In genomic region chr1:163599926-163600890, GRCm38 (mm10) we compare ENCODE assay signal across 17 mouse cellular contexts.
DNase-seq lines count a peak whose midpoint lies in the region; ATAC-seq and TF ChIP-seq lines count a peak whose summit lies in the region.
"Had no signal": no experiment of that assay in that cellular context is flagged by ENCODE, and none has a peak within 500 bp of the region (broad histone marks: within the 10 kb centered on the region; RNA-seq: fewer than 3 reads in every experiment).

No protein-coding gene starts in this region.

- no peak overlapping the region for H3K9ac ChIP-seq in forebrain, embryonic 15.5 days (replicated peaks)
- H3K9ac ChIP-seq in forebrain, embryonic 13.5 days = no peak overlapping the region
- no peak overlapping the region for H3K9ac ChIP-seq in lung, embryonic 14.5 days
- H3K9ac ChIP-seq in embryonic facial prominence, embryonic 14.5 days (ENCODE audit: low read depth, low read length) = no peak overlapping the region
- H3K9ac ChIP-seq in limb, embryonic 14.5 days (ENCODE audit: low read depth, low read length, severe bottlenecking) = no peak overlapping the region
- H3K9ac ChIP-seq: hindbrain, embryonic 12.5 days; intestine, embryonic 15.5 days; liver, embryonic 13.5 days had no signal

- no peaks in the 10 kb centered on the region for H3K27me3 ChIP-seq in forebrain, embryonic 15.5 days
- H3K27me3 ChIP-seq in forebrain, embryonic 13.5 days = no peaks in the 10 kb centered on the region
- H3K27me3 ChIP-seq in lung, embryonic 14.5 days (ENCODE audit: insufficient read depth, low read length) = no peaks in the 10 kb centered on the region
- no peaks in the 10 kb centered on the region for H3K27me3 ChIP-seq in embryonic facial prominence, embryonic 14.5 days (replicated peaks; ENCODE audit: control insufficient read depth, insufficient read depth, low read length)
- no peaks in the 10 kb centered on the region for H3K27me3 ChIP-seq in limb, embryonic 14.5 days (ENCODE audit: control insufficient read depth, insufficient read depth, low read length)
- H3K27me3 ChIP-seq: hindbrain, embryonic 12.5 days; intestine, embryonic 15.5 days; liver, embryonic 13.5 days had no signal

- no peaks in the 10 kb centered on the region for H3K9me3 ChIP-seq in forebrain, embryonic 15.5 days
- H3K9me3 ChIP-seq in forebrain, embryonic 13.5 days (replicated peaks) = no peaks in the 10 kb centered on the region
- H3K9me3 ChIP-seq in lung, embryonic 14.5 days (ENCODE audit: low read depth, low read length) = no peaks in the 10 kb centered on the region
- no peaks in the 10 kb centered on the region for H3K9me3 ChIP-seq in embryonic facial prominence, embryonic 14.5 days (ENCODE audit: control insufficient read depth, low read length)
- H3K9me3 ChIP-seq in limb, embryonic 14.5 days (ENCODE audit: control insufficient read depth, low read length) = no peaks in the 10 kb centered on the region
- H3K9me3 ChIP-seq: heart, embryonic 10.5 days; hindbrain, embryonic 12.5 days; intestine, embryonic 15.5 days; liver, embryonic 13.5 days had no signal

- 65% methylated on average over 7 of the region's 7 CpGs for WGBS in forebrain, embryonic 15.5 days
- WGBS in forebrain, embryonic 13.5 days = 77% methylated on average over 7 of the region's 7 CpGs
- 44% methylated on average over 7 of the region's 7 CpGs for WGBS in lung, embryonic 14.5 days
- 38% methylated on average over 7 of the region's 7 CpGs for WGBS in embryonic facial prominence, embryonic 14.5 days
- WGBS in limb, embryonic 14.5 days = 30% methylated on average over 7 of the region's 7 CpGs

- no peak overlapping the region for H3K27ac ChIP-seq in forebrain, embryonic 15.5 days (replicated peaks)
- no peak overlapping the region for H3K27ac ChIP-seq in forebrain, embryonic 13.5 days
- H3K27ac ChIP-seq in lung, embryonic 14.5 days (ENCODE audit: low read depth) = no peak overlapping the region
- peak overlapping the region; percentile 42 for H3K27ac ChIP-seq in embryonic facial prominence, embryonic 14.5 days (replicated peaks; ENCODE audit: low read depth, low read length)
- peak overlapping the region; percentile 26; the same call in 1 of the 2 replicates for H3K27ac ChIP-seq in limb, embryonic 14.5 days (replicated peaks; ENCODE audit: low read depth, low read length)
- H3K27ac ChIP-seq: heart, embryonic 10.5 days; hindbrain, embryonic 12.5 days; intestine, embryonic 15.5 days; liver, embryonic 13.5 days had no signal

- H3K36me3 ChIP-seq in forebrain, embryonic 15.5 days = no peaks in the 10 kb centered on the region
- no peaks in the 10 kb centered on the region for H3K36me3 ChIP-seq in forebrain, embryonic 13.5 days (ENCODE audit: poor library complexity, severe bottlenecking)
- H3K36me3 ChIP-seq in lung, embryonic 14.5 days (ENCODE audit: insufficient read depth) = no peaks in the 10 kb centered on the region
- no peaks in the 10 kb centered on the region for H3K36me3 ChIP-seq in embryonic facial prominence, embryonic 14.5 days (ENCODE audit: control insufficient read depth, insufficient read depth, low read length)
- no peaks in the 10 kb centered on the region for H3K36me3 ChIP-seq in limb, embryonic 14.5 days (ENCODE audit: control insufficient read depth, insufficient read depth, low read length)
- H3K36me3 ChIP-seq: heart, embryonic 10.5 days; hindbrain, embryonic 12.5 days; intestine, embryonic 15.5 days; liver, embryonic 13.5 days had no signal

- no peak overlapping the region for H3K4me3 ChIP-seq in forebrain, embryonic 15.5 days
- H3K4me3 ChIP-seq in forebrain, embryonic 13.5 days = no peak overlapping the region
- no peak overlapping the region for H3K4me3 ChIP-seq in lung, embryonic 14.5 days (ENCODE audit: low read depth, low read length)
- no peak overlapping the region for H3K4me3 ChIP-seq in embryonic facial prominence, embryonic 14.5 days (ENCODE audit: low read depth, low read length)
- H3K4me3 ChIP-seq in limb, embryonic 14.5 days (replicated peaks; ENCODE audit: low read length) = no peak overlapping the region
- H3K4me3 ChIP-seq: heart, embryonic 10.5 days; hindbrain, embryonic 12.5 days; intestine, embryonic 15.5 days; liver, embryonic 13.5 days had no signal

- no peak for TF ChIP-seq POLR2A in limb, embryonic 14.5 days (IDR thresholded peaks at IDR 0.05; ENCODE audit: borderline replicate concordance, extremely low read depth, insufficient read depth, insufficient read length)

- no peaks in the 10 kb centered on the region for H3K4me1 ChIP-seq in forebrain, embryonic 15.5 days
- H3K4me1 ChIP-seq in forebrain, embryonic 13.5 days = no peaks in the 10 kb centered on the region
- H3K4me1 ChIP-seq in lung, embryonic 14.5 days (ENCODE audit: insufficient read depth) = no peaks in the 10 kb centered on the region
- peaks cover 12% of the 10 kb centered on the region; the same call in 1 of the 2 replicates for H3K4me1 ChIP-seq in embryonic facial prominence, embryonic 14.5 days (ENCODE audit: control insufficient read depth, insufficient read depth, low read length)
- peaks cover 14% of the 10 kb centered on the region for H3K4me1 ChIP-seq in limb, embryonic 14.5 days (ENCODE audit: control insufficient read depth, insufficient read depth, low read length)
- H3K4me1 ChIP-seq: heart, embryonic 10.5 days; hindbrain, embryonic 12.5 days; intestine, embryonic 15.5 days; liver, embryonic 13.5 days had no signal

- ATAC-seq in forebrain, embryonic 15.5 days (replicated peaks) = peak; percentile 19; the same call in 1 of the 2 replicates
- ATAC-seq in forebrain, embryonic 13.5 days = no peak
- ATAC-seq in lung, embryonic 14.5 days (ENCODE audit: insufficient read depth) = peak; percentile 47
- peak; percentile 77 for ATAC-seq in embryonic facial prominence, embryonic 14.5 days (ENCODE audit: low read depth)
- ATAC-seq in limb, embryonic 14.5 days (ENCODE audit: low FRiP score, low read depth) = peak; percentile 53
- ATAC-seq: intestine, embryonic 15.5 days; lung, postnatal 0 days had no signal

- TF ChIP-seq CTCF in lung, embryonic 14.5 days (IDR thresholded peaks at IDR 0.05; ENCODE audit: low read depth) = no peak

- no peak overlapping the region for H3K4me2 ChIP-seq in forebrain, embryonic 15.5 days (replicated peaks)
- no peak overlapping the region for H3K4me2 ChIP-seq in forebrain, embryonic 13.5 days
- no peak overlapping the region for H3K4me2 ChIP-seq in lung, embryonic 14.5 days
- H3K4me2 ChIP-seq in embryonic facial prominence, embryonic 14.5 days (ENCODE audit: low read depth, low read length) = 0 out of 2 replicates have a peak overlapping the region, but pooled peaks have one; percentile 4
- no peak overlapping the region for H3K4me2 ChIP-seq in limb, embryonic 14.5 days (replicated peaks; ENCODE audit: low read depth, low read length, severe bottlenecking)
- H3K4me2 ChIP-seq: hindbrain, embryonic 12.5 days; intestine, embryonic 15.5 days; liver, embryonic 13.5 days had no signal

- no peak for DNase-seq in lung, embryonic 14.5 days
- DNase-seq in lung, postnatal 4 days = no peak
- peak; percentile 76 for DNase-seq in embryonic facial prominence, embryonic 14.5 days (ENCODE audit: low spot score)
- no peak for DNase-seq in limb, embryonic 14.5 days (ENCODE audit: low spot score)
- DNase-seq in right cerebral cortex, postnatal 36 days (ENCODE audit: low spot score in 2 of 2) = no peak
- DNase-seq: cerebellum, adult 9-10 months; gastrocnemius, postnatal 14 days; heart, postnatal 10 days; liver, embryonic 13.5 days; right cerebral cortex, postnatal 25 days; thymus, postnatal 25 days had no signal

Comparison
In these comparisons a context has a peak if more than half of its experiments do, and no peak if none do; other contexts are left out.
1. H3K27ac ChIP-seq: peak in embryonic facial prominence, embryonic 14.5 days (single experiment) and limb, embryonic 14.5 days (single experiment); none in forebrain, embryonic 15.5 days (single experiment), forebrain, embryonic 13.5 days (single experiment) and lung, embryonic 14.5 days (single experiment).